Mouse (Mus musculus): ENCODE measurements around the gene Gjb4. TPM values are rescaled to one million over a fixed set of nuclear protein-coding genes. Genes with fewer than 3 reads are reported as not detected.

Gjb4 gene
- total RNA-seq, 2 experiments from 2014 or later = not detected

DNA sequence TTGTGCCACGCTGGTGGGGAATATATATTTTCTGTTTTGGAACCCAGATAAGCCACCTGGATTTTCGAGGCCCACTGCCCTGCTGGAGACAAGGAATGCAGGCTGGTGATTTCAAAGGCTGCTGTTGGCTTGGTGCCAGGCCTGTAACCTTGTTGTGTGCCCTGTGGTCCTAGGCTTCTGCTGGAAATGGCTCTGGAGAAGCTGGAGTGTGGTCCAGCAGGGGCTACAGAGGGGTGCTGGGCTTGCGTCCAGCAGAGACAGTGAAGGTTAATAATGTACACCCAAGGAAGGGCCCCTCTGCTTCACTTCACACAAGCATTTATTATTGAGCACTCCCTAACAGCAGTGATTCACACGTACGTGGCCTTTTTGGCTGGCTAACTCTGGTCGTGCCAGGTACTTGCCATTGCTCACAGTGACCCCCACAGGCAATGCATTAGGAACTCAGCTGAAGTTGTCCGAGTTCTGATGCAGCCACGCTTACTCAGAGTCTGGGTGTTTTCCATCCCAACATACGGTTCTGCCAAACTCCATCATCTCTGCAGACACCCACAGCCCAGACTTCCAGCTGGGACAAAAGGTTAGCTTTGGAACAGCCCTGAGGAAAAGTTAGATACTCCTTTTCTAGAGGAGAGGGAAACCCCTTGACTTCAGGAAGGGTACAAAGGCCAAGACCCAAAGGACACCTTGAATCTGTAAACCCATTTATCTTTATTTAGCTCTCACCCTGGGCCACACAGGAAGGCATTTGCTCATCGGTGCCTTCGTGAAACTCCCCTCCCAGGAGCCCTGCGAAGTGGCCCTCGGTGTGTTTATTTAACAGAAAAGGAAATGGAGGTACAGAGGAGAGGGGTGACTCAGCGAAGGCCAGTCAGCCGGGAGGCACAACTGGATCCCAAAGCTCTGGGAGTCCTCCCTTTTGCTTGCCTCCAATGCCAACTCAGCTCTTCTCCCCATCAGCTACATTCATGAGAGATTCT lies 915 bp upstream of the Gjb4 start:
- DNase-seq (ENCODE audit: extremely low spot score in 1 of 2, low spot score in 2 of 2) = no peak
- intact Hi-C loops (cut with DNase I) = no loop called here

- intact Hi-C loops (cut with DNase I) = no loop called here
- DNase-seq (ENCODE audit: extremely low spot score in 1 of 2, low spot score in 2 of 2) = peak in 1 of 2 experiments; percentile 70
Measured at GRCm38 (mm10) chr4:127352594-127352993, 1.3 kb downstream of the Gjb4 start.

GRCm38 (mm10) chr4:127349560-127350300 lies 4.2 kb downstream of the Gjb4 start:
- intact Hi-C loops (cut with DNase I) = no loop called here
- no peak for DNase-seq (ENCODE audit: extremely low spot score in 1 of 2, low spot score in 2 of 2)

DNA sequence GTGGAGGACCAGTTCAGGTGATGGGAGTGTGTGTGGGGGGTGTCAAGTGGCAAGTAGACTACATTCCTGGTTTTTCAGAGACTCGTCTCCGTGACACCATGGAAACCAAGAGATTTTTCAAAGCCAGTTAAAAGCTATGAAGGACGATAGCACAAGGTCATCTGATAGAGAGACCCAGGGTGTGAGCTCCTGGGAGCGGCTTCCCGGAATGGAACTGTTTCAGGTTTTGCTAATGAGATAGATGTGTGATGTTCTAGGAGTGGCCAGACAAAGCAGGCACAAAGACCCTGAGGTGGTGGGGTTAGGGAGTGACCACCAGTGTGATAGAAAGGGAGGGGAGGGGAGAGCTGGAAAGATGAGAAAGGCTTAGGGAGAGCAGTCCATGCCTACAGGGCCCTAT lies 8.9 kb downstream of the Gjb4 start:
- intact Hi-C loops (cut with DNase I) = no loop called here
- DNase-seq (ENCODE audit: extremely low spot score in 1 of 2, low spot score in 2 of 2) = no peak

DNA sequence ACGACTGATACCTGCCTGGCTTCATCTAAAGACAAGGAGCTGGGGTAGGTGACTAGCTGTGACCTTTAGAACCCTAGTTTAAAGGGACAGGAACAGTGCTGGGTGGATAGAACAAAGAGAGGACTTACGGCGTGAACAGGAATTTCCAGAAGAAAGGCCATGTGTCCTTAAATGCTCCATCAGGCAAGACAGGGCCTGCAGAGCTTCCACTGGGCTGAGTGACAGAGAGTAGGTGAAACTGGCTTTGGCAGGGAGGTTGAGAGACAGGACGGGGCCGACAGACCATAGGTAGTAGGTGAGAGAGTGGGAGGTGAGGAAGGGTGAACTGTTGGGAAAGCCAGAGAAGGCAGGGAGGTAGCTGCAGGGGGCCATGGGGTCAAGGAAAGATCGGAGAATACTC lies 12.5 kb downstream of the Gjb4 start:
- no peak for DNase-seq (ENCODE audit: extremely low spot score in 1 of 2, low spot score in 2 of 2)
- intact Hi-C loops (cut with DNase I) = no loop called here

DNA sequence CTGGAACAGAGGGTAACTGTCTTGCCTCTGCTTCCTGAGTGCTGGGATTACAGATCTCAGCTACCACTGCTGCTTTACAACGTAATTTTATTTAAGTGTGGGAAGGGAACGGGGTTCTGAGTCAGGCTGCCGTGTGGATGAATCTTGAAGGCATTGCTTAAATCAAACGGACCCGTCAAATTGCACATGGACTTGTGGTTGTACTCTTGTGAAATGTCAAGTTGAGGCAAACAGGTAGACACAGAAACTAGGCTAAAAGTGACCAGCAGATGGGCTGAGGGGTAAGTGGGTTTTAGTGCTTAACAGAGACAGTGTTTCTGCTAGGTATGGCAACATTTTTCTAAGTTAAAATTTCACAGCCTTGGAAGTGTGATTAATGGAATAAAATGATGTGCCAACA lies 16.2 kb downstream of the Gjb4 start:
- DNase-seq (ENCODE audit: extremely low spot score in 1 of 2, low spot score in 2 of 2) = no peak
- intact Hi-C loops (cut with DNase I) = no loop called here

DNA sequence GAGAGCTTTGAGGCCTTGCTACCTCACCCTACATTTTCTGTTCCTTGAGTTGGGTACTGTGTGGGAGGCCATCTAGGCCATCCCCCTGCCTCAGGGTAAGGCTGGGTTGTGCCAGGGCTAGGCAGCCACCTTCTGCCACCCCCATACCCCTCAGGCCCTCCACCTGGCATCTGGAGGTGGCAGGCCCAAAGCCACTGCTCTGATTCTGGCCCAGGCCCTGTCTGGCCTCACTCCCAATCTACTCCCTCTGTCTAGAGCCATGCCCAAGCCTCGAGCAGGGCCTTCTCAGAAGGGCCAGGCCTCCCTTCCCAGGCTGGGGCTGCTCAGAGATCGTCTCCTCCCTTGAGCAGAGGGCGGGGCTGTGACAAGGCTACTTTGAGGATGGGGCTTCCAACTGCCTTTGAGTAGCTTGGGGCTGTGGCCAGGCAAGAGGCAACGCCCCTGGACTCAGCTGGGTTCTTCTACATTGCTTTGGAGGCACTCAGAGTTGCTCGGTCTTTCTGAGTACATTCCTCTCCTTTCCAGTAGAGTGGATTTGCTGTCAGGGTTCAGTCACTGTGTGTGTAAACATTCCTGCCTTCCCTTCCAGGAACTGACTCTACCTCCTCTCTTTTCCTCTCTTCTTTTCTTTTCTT lies 18.9 kb downstream of the Gjb4 start:
- no peak for DNase-seq (ENCODE audit: extremely low spot score in 1 of 2, low spot score in 2 of 2)
- intact Hi-C loops (cut with DNase I) = no loop called here

DNA sequence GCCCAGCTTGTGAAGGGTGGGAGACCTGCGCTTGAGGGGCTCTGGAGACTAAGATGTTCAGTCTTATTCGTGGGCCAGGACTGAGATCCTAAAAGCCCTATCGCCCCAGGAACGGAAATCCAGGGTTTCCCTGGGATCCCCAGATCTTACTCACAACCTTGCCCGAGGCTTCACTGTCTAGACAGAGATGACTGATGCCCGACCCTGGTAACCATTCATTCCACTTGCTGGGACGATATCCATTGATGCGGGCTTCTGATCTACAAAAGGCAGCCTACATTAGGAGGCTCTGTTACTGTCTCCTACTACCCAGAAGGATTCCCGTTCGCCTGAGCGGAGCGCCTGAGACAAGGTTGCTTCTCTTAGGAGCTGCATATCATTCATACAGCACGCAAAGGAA lies 22.7 kb downstream of the Gjb4 start:
- no peak for DNase-seq (ENCODE audit: extremely low spot score in 1 of 2, low spot score in 2 of 2)
- intact Hi-C loops (cut with DNase I) = no loop called here

DNA sequence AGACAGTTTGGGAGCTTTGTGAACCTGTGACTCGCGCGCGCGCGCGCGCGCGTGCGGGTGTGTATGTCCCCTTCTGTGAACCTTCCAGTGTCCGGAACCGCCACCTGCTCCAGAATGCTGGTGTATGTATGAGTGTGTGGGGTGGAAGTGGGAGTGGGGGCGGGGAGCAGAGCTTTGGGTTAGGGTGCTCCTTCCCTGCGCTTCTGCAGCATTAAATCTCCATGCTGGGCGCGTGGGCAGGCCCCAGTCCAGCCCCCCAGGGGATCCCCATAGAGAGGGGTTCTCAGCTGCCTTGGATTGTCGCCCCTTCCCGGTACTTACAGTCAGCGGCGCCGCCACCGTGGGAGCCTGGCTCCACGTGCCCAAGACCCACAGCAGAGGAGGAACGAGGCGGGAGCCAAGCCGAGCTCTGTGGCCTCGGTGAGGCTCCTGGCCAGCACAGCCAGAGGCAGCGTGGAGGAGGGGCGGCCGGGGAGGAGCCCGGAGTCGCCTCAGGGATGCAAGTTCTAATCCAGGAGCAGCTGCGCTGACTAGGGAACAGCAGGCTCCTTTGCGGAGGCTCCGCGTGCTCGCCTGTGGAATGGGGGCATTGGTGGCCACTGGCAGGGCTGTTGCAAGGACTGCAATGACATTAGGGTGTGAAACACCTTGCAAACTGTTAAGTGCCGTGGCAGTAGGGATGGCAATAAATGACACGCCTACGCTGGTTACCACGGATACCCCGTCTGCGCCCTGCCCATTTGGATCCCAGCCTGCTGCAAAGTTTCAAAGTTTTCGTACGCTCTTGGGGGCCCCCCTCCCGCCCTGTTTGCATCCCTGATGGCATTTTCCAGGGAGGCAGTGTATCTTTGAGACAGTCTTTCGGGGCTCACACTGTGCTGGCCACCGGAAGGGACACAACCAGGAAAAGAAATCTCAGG lies 23.4 kb downstream of the Gjb4 start, which contains the start of gene Gjb3:
Gjb3 (minus strand) TSS at position 664 of the 920 bp plus-strand sequence.
- peak in 1 of 2 experiments; percentile 50 for DNase-seq (ENCODE audit: extremely low spot score in 1 of 2, low spot score in 2 of 2)
- intact Hi-C loops (cut with DNase I) = no loop called here

- DNase-seq (ENCODE audit: extremely low spot score in 1 of 2, low spot score in 2 of 2) = no peak
- intact Hi-C loops (cut with DNase I) = loop anchor here (10.0 kb wide), 2 partner anchors 285 to 775 kb away; partner anchors contain the start of gene Clspn
Measured at GRCm38 (mm10) chr4:127329751-127330150, 24.1 kb downstream of the Gjb4 start.

- intact Hi-C loops (cut with DNase I) = loop anchor here (10.0 kb wide), 2 partner anchors 284 to 774 kb away; partner anchors contain the start of gene Clspn
- no peak for DNase-seq (ENCODE audit: extremely low spot score in 1 of 2, low spot score in 2 of 2)
Measured at GRCm38 (mm10) chr4:127329046-127329445, 24.8 kb downstream of the Gjb4 start.

DNA sequence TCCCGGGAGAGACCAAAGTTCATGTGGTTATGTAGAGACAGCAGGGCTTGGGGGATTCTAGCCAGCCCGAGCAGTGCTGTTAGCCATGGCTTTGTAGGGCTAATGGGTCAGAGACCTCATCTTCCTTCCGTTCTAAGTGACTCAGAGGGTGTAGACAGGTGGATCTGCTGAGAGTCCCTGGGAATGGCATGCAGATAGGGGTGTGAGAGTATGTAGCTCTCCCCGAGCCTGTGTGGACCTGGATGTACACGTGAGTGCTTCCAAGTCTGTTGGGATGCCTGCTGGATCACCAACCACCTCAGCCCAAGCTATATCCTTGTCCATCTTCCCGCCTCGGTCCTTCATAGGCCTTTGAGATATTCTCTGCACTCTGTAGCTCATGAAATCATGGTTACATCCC lies 25.5 kb downstream of the Gjb4 start:
- DNase-seq (ENCODE audit: extremely low spot score in 1 of 2, low spot score in 2 of 2) = no peak
- intact Hi-C loops (cut with DNase I) = loop anchor here (10.0 kb wide), 2 partner anchors 284 to 774 kb away; partner anchors contain the start of gene Clspn

DNA sequence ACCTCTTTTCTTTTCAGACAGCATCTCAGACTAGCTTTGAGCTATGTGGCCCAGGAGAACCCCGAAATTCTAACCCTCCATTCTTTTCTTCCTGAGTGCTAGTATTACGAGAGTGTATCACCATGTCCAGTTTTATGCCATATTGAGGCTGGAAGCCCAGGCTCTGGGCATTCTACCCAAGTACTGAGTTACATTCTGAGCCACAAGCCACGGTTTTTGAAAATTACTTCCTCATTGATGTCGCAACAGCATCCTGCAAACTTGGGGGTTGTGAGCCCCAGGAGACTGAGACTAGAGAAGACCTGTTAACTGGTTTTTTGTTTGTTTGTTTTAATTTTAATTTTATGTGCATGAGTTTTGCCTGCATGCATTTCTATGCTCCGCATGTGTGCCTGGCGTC lies 26.1 kb downstream of the Gjb4 start:
- DNase-seq (ENCODE audit: extremely low spot score in 1 of 2, low spot score in 2 of 2) = no peak
- intact Hi-C loops (cut with DNase I) = loop anchor here (10.0 kb wide), 2 partner anchors 283 to 773 kb away; partner anchors contain the start of gene Clspn

DNA sequence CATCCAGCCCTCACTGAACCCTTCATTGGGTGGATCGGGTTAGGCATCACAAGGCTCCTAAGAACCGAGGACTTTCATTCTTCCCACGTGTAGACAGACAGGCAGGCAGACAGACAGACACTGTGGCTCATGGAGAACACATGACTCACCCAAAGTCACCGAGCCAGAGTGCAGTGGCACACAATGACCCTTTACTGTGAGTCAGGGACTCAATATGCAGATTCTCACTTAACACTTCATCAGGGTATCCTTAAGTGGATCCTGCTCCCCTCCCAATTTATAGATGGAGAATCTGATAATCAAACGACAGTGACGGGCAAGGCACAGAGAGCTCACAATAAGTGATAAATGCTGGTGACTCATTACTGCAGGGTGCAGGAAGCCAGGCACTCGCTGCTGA lies 26.6 kb downstream of the Gjb4 start:
- DNase-seq (ENCODE audit: extremely low spot score in 1 of 2, low spot score in 2 of 2) = no peak
- intact Hi-C loops (cut with DNase I) = loop anchor here (10.0 kb wide), 2 partner anchors 282 to 772 kb away; partner anchors contain the start of gene Clspn

DNA sequence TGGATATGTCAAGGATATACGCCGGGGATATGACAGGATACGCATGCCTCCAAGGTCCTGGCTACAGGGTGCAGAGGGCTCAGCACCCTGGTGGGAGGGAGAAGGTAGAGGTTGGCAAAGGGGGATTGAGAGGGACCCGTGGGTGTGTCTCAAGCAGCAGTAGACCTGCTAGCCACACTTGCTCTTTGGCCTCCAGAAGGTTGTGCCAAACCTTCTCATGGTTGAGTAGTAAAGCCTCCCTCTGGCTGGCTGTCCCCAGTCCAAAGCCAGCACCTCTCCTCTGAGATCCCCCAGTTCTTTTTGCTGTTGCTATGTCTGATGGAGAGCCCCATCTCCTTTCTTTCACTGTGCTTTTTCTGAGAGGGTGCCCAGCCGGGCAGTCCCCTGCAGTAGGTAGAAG lies 28.6 kb downstream of the Gjb4 start:
- no peak for DNase-seq (ENCODE audit: extremely low spot score in 1 of 2, low spot score in 2 of 2)
- intact Hi-C loops (cut with DNase I) = loop anchor here (10.0 kb wide), 2 partner anchors 280 to 770 kb away; partner anchors contain the start of gene Clspn

DNA sequence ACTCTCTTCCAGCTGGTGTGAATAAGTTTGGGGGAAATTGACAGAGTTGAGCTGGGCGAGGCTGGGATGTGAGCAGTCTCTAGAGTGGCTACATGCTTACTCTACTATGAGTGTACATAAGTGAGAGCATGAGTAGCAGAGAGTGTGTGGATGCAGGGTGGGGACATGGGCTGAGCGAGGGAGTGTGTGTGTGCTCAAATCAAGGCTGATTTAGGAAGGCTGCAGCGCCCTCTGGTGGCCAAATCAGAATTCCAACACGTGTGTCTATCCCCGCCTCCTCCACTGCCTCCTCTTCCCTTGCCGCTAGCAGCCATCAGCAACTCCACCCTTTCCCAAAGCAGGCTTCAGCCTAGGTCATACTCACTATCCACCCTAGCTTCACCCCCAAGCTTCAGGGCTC lies 29.1 kb downstream of the Gjb4 start:
- intact Hi-C loops (cut with DNase I) = loop anchor here (10.0 kb wide), 2 partner anchors 280 to 770 kb away; partner anchors contain the start of gene Clspn
- peak; percentile 64 to 84 for DNase-seq (ENCODE audit: extremely low spot score in 1 of 2, low spot score in 2 of 2)

- DNase-seq (ENCODE audit: extremely low spot score in 1 of 2, low spot score in 2 of 2) = no peak
- intact Hi-C loops (cut with DNase I) = loop anchor here (10.0 kb wide), 2 partner anchors 279 to 769 kb away; partner anchors contain the start of gene Clspn
Measured at GRCm38 (mm10) chr4:127324296-127324695, 29.6 kb downstream of the Gjb4 start.

GRCm38 (mm10) chr4:127323651-127324050 lies 30.2 kb downstream of the Gjb4 start:
- intact Hi-C loops (cut with DNase I) = loop anchor here (10.0 kb wide), 2 partner anchors 279 to 769 kb away; partner anchors contain the start of gene Clspn
- no peak for DNase-seq (ENCODE audit: extremely low spot score in 1 of 2, low spot score in 2 of 2)
